Mouse (Mus musculus): Measurements from ENCODE around the gene Nanos3. TPM values are rescaled to one million over a fixed set of nuclear protein-coding genes. Genes with fewer than 3 reads are reported as not detected.

Nanos3 gene
- 1 to 10 TPM; 2.0 to 3.0 TPM for total RNA-seq (2021)
- long read RNA-seq, experiment 1, partial matches to known transcripts, result 0 of 2 reads
- long read RNA-seq, experiment 1, other reads (novel, unspliced or antisense), result 2 of 2 reads
- long read RNA-seq, experiment 2, partial matches to known transcripts, result 0 of 1 reads
- long read RNA-seq, experiment 2, other reads (novel, unspliced or antisense), result 1 of 1 reads

DNA sequence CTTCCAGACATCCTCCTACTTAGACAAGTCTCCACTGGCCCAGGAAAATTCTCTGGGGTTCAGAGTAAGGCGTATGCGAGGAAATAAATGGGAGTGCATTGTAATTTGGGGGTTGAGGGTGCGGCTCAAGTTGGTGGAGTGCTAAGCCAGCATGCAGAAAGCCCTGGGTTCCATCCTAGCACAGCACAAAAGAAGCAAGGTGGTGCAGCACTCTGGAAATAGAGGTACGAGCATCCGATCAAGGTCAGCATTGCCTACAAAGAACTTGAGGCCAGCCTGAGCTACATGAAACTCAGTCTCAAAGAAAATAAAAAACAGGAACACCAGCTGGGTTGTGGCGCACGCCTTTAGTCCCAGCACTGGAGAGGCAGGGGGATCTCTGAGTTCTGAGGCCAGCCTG, at the start of gene Nanos3:
Gene Nanos3 (minus strand): TSS at position 101 of the 400 bp plus-strand sequence.
- TF ChIP-seq CTCF (IDR thresholded peaks at IDR 0.05), result no peak
- no peak for DNase-seq (ENCODE audit: extremely low spot score in 1 of 2, low spot score in 2 of 2)
- peak within 1 kb of the TSS; percentile 63 for H3K4me3 ChIP-seq
- H3K27ac ChIP-seq, result peak within 1 kb of the TSS; percentile 57; the same call in 1 of the 2 replicates
- intact Hi-C loops (cut with DNase I), result loop anchor here (5.0 kb wide), 1 partner anchor 87 kb away; the partner anchor contains the start of gene Ccdc130

DNA sequence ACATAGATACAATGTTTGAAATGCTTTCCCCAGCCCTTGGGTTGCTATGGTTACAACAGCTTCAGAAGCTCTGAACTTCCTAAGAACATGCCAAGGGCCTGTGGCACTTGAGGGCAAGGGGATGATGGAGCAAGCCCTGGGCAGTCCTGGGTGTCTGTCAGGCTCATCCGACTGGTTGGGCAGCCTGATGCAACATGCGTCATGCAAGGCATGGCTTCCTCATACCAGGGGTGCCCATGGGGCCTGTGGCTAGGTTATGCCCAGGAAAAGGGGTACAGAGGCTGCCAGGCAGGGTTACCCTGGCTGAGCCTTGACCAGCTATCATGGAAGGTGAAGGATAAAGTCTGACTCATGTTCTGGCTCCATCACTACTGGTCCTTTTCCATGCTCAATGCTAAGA, 48.0 kb upstream of the Nanos3 start:
- no peak for TF ChIP-seq CTCF (IDR thresholded peaks at IDR 0.05)
- intact Hi-C loops (cut with DNase I), result no loop called here
- Histone ChIP-seq H3K4me3 (no peak overlapping the region), H3K27ac (no peak overlapping the region)
- no peak for DNase-seq (ENCODE audit: extremely low spot score in 1 of 2, low spot score in 2 of 2)

DNA sequence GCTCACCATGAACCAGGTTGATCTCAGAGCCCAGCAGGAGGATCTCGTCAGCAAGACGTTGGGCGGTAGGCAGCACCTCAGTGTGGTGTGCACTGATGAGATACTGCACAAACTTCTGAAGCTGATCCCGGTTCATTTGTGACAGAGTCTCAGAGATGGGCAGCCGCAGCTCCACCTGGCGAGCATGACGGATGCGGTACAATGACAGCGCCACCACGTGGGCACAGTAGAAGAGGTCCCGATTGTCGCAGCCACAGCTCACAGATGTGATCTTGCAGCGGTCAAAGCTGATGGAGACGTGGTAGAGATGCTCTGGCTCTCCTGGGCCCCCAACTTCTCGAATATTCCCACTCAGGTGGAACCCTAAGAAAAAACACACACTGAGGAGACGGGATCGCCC, 45.7 kb upstream of the Nanos3 start:
- no peak overlapping the region for H3K4me3 ChIP-seq
- DNase-seq (ENCODE audit: extremely low spot score in 1 of 2, low spot score in 2 of 2), result no peak
- H3K27ac ChIP-seq, result no peak overlapping the region
- TF ChIP-seq CTCF (IDR thresholded peaks at IDR 0.05), result peak; percentile 16
- intact Hi-C loops (cut with DNase I), result no loop called here

GRCm38 (mm10) chr8:84223322-84224029, 38.5 kb upstream of the Nanos3 start:
- no peak for DNase-seq (ENCODE audit: extremely low spot score in 1 of 2, low spot score in 2 of 2)
- intact Hi-C loops (cut with DNase I), result no loop called here
- Histone ChIP-seq H3K27ac (peak overlapping the region; percentile 18; the same call in 1 of the 2 replicates), H3K4me3 (no peak overlapping the region)
- no peak for TF ChIP-seq CTCF (IDR thresholded peaks at IDR 0.05)

DNA sequence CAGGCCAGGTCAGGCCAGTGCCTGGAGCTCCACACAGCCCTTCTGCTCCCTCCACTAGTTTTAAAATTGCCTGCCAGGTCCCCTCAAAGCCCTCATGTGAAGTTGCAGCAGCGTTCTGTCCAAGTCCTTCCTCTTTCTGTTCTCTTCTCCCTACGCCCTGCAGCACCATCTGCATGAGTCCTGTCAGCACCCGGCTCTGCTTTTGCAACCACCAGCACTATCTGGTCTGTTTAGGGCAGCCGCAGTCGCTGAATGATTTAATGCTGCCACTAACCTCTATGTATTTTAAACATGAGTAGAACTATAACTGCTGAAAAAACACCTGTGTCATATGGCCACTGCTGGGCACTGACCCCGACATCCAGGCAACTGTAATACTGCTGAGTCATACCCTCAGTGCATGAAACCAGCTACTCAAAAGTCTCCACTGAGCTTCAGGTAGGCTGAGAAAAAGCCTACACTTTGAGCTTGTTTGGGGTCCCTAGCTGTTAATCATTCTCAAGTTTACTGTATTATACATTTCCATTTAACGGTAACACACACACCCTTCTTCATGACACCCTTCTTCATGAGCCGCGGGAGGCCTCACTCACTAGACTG, 37.6 kb upstream of the Nanos3 start:
- Histone ChIP-seq H3K4me3 (no peak overlapping the region), H3K27ac (peak overlapping the region; percentile 18)
- TF ChIP-seq CTCF (IDR thresholded peaks at IDR 0.05), result no peak
- no peak for DNase-seq (ENCODE audit: extremely low spot score in 1 of 2, low spot score in 2 of 2)
- intact Hi-C loops (cut with DNase I), result no loop called here

DNA sequence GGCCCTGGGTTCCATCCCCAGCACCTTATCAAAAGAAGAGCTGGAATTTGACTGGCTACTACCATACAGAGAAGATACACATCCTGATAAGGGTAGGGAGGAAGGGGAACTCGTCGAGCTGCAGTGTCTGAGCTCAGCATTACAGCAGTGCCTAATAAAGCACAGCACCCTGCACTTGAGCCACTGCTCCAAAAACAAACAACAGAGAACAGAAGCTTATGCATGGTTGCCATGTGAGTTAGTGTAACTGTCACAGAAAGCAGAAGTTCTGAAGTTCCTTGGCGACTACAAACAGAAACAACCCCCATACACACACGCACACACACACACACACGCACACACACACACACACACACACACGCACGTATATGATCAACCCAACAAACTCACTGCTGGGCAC, 35.1 kb upstream of the Nanos3 start:
- no peak overlapping the region for H3K4me3 ChIP-seq
- intact Hi-C loops (cut with DNase I), result no loop called here
- no peak for DNase-seq (ENCODE audit: extremely low spot score in 1 of 2, low spot score in 2 of 2)
- no peak for TF ChIP-seq CTCF (IDR thresholded peaks at IDR 0.05)
- H3K27ac ChIP-seq, result no peak overlapping the region

DNA sequence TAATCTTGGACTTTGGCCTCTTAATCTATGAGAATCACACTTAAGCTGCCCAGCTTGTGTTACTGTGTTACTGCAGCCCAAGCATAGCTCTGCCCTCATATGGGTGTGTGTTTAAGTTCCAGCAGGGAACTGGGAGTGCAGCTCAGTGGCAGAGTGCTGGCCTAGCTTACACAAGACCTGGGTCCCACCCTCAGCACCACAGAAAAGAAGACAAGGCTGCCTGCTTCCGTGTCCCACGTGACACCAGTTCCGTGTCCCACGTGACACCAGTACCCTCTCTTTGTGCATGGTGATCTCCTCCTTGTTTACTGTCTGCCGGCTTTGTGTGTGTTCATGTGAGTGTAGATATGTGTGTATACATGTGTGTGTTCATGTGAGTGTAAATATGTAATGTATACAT, 33.1 kb upstream of the Nanos3 start:
- intact Hi-C loops (cut with DNase I), result no loop called here
- TF ChIP-seq CTCF (IDR thresholded peaks at IDR 0.05), result no peak
- no peak overlapping the region for H3K4me3 ChIP-seq
- H3K27ac ChIP-seq, result no peak overlapping the region
- DNase-seq (ENCODE audit: extremely low spot score in 1 of 2, low spot score in 2 of 2), result no peak

DNA sequence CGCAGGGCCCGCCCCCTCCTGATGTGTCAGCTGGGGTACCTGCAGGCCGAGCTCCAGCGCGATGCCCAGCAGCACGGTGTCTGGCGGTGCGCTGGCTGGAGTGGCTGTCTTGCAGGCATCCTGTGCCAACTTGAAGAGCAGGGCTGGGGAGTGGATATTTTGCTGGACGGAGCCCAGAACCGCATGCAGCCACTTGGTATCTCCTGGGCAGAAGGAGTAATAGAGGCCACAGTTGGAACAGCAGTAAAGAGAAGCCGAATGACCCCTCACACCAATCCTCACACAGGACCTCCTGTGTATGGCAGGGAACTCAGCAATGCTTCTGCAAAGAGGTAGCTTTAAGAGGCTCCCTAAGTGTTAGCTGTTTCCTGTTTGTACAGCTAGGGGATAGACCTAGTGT, 32.2 kb upstream of the Nanos3 start:
- H3K4me3 ChIP-seq, result no peak overlapping the region
- DNase-seq (ENCODE audit: extremely low spot score in 1 of 2, low spot score in 2 of 2), result no peak
- H3K27ac ChIP-seq, result no peak overlapping the region
- no peak for TF ChIP-seq CTCF (IDR thresholded peaks at IDR 0.05)
- intact Hi-C loops (cut with DNase I), result no loop called here

DNA sequence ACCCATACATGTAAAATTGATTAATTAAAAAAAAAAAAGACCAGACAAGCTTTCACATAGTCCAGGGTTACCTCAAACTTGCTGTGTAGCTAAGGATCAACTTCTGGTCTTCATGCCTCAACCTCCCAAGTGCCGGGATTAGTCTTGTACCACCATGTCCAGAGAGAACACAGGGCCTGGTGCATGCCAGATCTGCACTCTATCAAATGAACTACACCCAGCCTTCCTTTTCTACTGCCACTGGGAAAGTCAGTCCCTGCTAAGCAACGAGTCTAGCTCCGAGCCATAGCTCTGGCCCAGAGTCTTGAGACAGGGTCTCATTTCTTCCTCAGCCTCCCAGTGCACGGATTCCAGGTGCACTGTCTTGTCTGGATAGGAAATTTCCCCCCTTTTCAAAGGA, 28.3 kb upstream of the Nanos3 start:
- Histone ChIP-seq H3K27ac (no peak overlapping the region), H3K4me3 (no peak overlapping the region)
- no peak for DNase-seq (ENCODE audit: extremely low spot score in 1 of 2, low spot score in 2 of 2)
- no peak for TF ChIP-seq CTCF (IDR thresholded peaks at IDR 0.05)
- intact Hi-C loops (cut with DNase I), result loop anchor here (5.0 kb wide), 1 partner anchor 176 kb away; no protein-coding TSS in a partner anchor

DNA sequence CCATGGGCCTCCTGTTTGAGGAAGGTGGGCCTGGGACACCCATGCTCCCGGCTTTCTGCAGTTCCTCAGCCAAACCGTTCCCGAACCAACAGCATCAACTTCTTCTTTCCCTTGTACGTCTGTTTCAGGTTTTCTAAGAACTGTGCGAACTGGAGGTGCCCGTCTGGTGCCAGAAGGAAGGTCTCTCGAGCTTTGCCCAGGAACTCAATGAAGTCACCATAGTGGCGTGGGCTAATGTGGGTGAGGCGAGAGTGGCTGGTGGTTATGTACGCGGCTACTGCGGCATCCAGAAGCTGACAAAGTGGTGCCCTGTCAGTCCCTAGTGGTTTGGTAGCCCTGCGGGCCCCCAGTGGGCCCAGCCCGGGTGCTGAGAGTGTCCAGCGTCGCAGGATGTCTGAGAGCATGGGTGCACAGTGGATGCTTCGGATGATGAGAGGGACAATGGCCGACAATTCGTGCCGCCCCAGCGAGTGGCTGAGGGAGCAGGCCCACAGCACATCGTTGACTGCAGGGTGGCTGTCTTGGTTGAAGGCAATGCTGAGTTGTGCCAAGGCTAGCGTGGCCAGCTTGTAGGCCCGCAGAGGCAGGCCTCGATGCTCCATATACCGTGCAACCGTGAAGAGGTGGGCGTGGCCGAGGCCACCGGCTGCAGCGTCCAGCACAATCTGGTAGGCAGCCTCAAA, 27.0 kb upstream of the Nanos3 start:
- Histone ChIP-seq H3K4me3 (no peak overlapping the region), H3K27ac (no peak overlapping the region)
- DNase-seq (ENCODE audit: extremely low spot score in 1 of 2, low spot score in 2 of 2), result no peak
- TF ChIP-seq CTCF (IDR thresholded peaks at IDR 0.05), result no peak
- intact Hi-C loops (cut with DNase I), result loop anchor here (5.0 kb wide), 1 partner anchor 175 kb away; no protein-coding TSS in a partner anchor

GRCm38 (mm10) chr8:84211202-84211601, 26.2 kb upstream of the Nanos3 start:
- no peak for TF ChIP-seq CTCF (IDR thresholded peaks at IDR 0.05)
- intact Hi-C loops (cut with DNase I), result loop anchor here (5.0 kb wide), 1 partner anchor 174 kb away; no protein-coding TSS in a partner anchor
- DNase-seq (ENCODE audit: extremely low spot score in 1 of 2, low spot score in 2 of 2), result no peak

More at GRCm38 (mm10) chr8:84211202-84211601, 26.2 kb upstream of the Nanos3 start:
- H3K4me3 ChIP-seq, result no peak overlapping the region
- H3K27ac ChIP-seq, result no peak overlapping the region

Measured in left cerebral cortex, adult 2 months (tissue).